Mouse (Mus musculus): ENCODE measurements around the gene Fam131b. TPM values are rescaled to one million over a fixed set of nuclear protein-coding genes. Genes with fewer than 3 reads are reported as not detected.

Fam131b gene
- polyA plus RNA-seq, 1 experiment from 2014 or later: 6.2 TPM

GRCm38 (mm10) chr6:42354076-42355019, 29.9 kb upstream of the Fam131b start:
- H3K9ac ChIP-seq (replicated peaks): no peak overlapping the region
- ATAC-seq (replicated peaks): no peak
- no peaks in the 10 kb centered on the region for H3K9me3 ChIP-seq
- peaks cover 22% of the 10 kb centered on the region for H3K4me1 ChIP-seq
- H3K27me3 ChIP-seq: no peaks in the 10 kb centered on the region
- no peak overlapping the region for H3K27ac ChIP-seq (replicated peaks)
- 50% methylated on average over 11 of the region's 11 CpGs for WGBS
- no peak overlapping the region for H3K4me3 ChIP-seq
- H3K4me2 ChIP-seq (replicated peaks): no peak overlapping the region
- H3K36me3 ChIP-seq: peaks cover 25% of the 10 kb centered on the region

- H3K9ac ChIP-seq (replicated peaks): no peak overlapping the region
- peaks cover 30% of the 10 kb centered on the region for H3K4me1 ChIP-seq
- peaks cover 16% of the 10 kb centered on the region for H3K36me3 ChIP-seq
- ATAC-seq (replicated peaks): no peak
- no peak overlapping the region for H3K27ac ChIP-seq (replicated peaks)
- no peak overlapping the region for H3K4me3 ChIP-seq
- no peak overlapping the region for H3K4me2 ChIP-seq (replicated peaks)
- no peaks in the 10 kb centered on the region for H3K9me3 ChIP-seq
- H3K27me3 ChIP-seq: no peaks in the 10 kb centered on the region
- 91% methylated on average over 8 of the region's 8 CpGs for WGBS
Observed at GRCm38 (mm10) chr6:42353180-42353579, 28.7 kb upstream of the Fam131b start.

- H3K4me3 ChIP-seq: no peak overlapping the region
- no peak overlapping the region for H3K4me2 ChIP-seq (replicated peaks)
- H3K9ac ChIP-seq (replicated peaks): no peak overlapping the region
- 98% methylated on average over 1 of the region's 1 CpGs for WGBS
- H3K27ac ChIP-seq (replicated peaks): no peak overlapping the region
- peaks cover 30% of the 10 kb centered on the region for H3K4me1 ChIP-seq
- no peaks in the 10 kb centered on the region for H3K9me3 ChIP-seq
- no peak for ATAC-seq (replicated peaks)
- H3K27me3 ChIP-seq: no peaks in the 10 kb centered on the region
- H3K36me3 ChIP-seq: peaks cover 12% of the 10 kb centered on the region
Observed at GRCm38 (mm10) chr6:42352486-42352846, 28.0 kb upstream of the Fam131b start.

GRCm38 (mm10) chr6:42351776-42352485, 27.5 kb upstream of the Fam131b start:
- H3K9ac ChIP-seq (replicated peaks): no peak overlapping the region
- 91% methylated on average over 7 of the region's 7 CpGs for WGBS
- H3K4me2 ChIP-seq (replicated peaks): no peak overlapping the region; the same call in 1 of the 2 replicates
- H3K4me1 ChIP-seq: peaks cover 30% of the 10 kb centered on the region
- no peaks in the 10 kb centered on the region for H3K27me3 ChIP-seq
- peaks cover 10% of the 10 kb centered on the region for H3K36me3 ChIP-seq
- no peaks in the 10 kb centered on the region for H3K9me3 ChIP-seq
- H3K27ac ChIP-seq (replicated peaks): no peak overlapping the region
- H3K4me3 ChIP-seq: no peak overlapping the region
- ATAC-seq (replicated peaks): no peak

- WGBS: 42% methylated on average over 13 of the region's 13 CpGs
Observed at GRCm38 (mm10) chr6:42350968-42351775, 26.7 kb upstream of the Fam131b start.

GRCm38 (mm10) chr6:42350021-42350967, 25.9 kb upstream of the Fam131b start:
- Histone ChIP-seq H3K9ac (replicated peaks) (peak overlapping the region; percentile 76), H3K4me1 (peaks cover 30% of the 10 kb centered on the region), H3K36me3 (no peaks in the 10 kb centered on the region), H3K4me2 (replicated peaks) (peak overlapping the region; percentile 78), H3K27ac (replicated peaks) (peak overlapping the region; percentile 86), H3K4me3 (peak overlapping the region; percentile 89), H3K9me3 (no peaks in the 10 kb centered on the region), H3K27me3 (no peaks in the 10 kb centered on the region)
- under 1% methylated on average over 71 of the region's 72 CpGs for WGBS
- peak; percentile 68 for ATAC-seq (replicated peaks)

More at GRCm38 (mm10) chr6:42350968-42351775, 26.7 kb upstream of the Fam131b start:
- Histone ChIP-seq H3K9me3 (no peaks in the 10 kb centered on the region), H3K4me2 (replicated peaks) (peak overlapping the region; percentile 78), H3K4me1 (peaks cover 30% of the 10 kb centered on the region), H3K9ac (replicated peaks) (peak overlapping the region; percentile 76), H3K36me3 (peaks cover 2% of the 10 kb centered on the region), H3K4me3 (peak overlapping the region; percentile 89), H3K27me3 (no peaks in the 10 kb centered on the region), H3K27ac (replicated peaks) (no peak overlapping the region)
- ATAC-seq (replicated peaks): peak; percentile 1; the same call in 1 of the 2 replicates

- peak within 1 kb of the TSS; percentile 86 for H3K27ac ChIP-seq (replicated peaks)
- peak within 1 kb of the TSS; percentile 78 for H3K4me2 ChIP-seq (replicated peaks)
- peaks cover 30% of the 10 kb centered on the region for H3K4me1 ChIP-seq
- under 1% methylated on average over 27 of the region's 36 CpGs for WGBS
- peak within 1 kb of the TSS; percentile 76 for H3K9ac ChIP-seq (replicated peaks)
- ATAC-seq (replicated peaks): peak; percentile 89
- no peaks in the 10 kb centered on the region for H3K27me3 ChIP-seq
- H3K36me3 ChIP-seq: no peaks in the 10 kb centered on the region
- peak within 1 kb of the TSS; percentile 89 for H3K4me3 ChIP-seq
- H3K9me3 ChIP-seq: no peaks in the 10 kb centered on the region
Observed at GRCm38 (mm10) chr6:42349426-42350020, 25.1 kb upstream of the Fam131b start, which contains the start of gene Zyx. Zyx (plus strand) TSS chr6:42349630.

- Histone ChIP-seq H3K4me2 (replicated peaks) (peak overlapping the region; percentile 78), H3K9me3 (no peaks in the 10 kb centered on the region), H3K9ac (replicated peaks) (peak overlapping the region; percentile 76), H3K36me3 (no peaks in the 10 kb centered on the region), H3K27ac (replicated peaks) (peak overlapping the region; percentile 86), H3K4me3 (peak overlapping the region; percentile 89), H3K4me1 (peaks cover 24% of the 10 kb centered on the region), H3K27me3 (no peaks in the 10 kb centered on the region)
- under 1% methylated on average over 11 of the region's 11 CpGs for WGBS
- ATAC-seq (replicated peaks): peak; percentile 44
Observed at GRCm38 (mm10) chr6:42349006-42349425, 24.6 kb upstream of the Fam131b start.

GRCm38 (mm10) chr6:42348281-42349005, 24.0 kb upstream of the Fam131b start:
- H3K27ac ChIP-seq (replicated peaks): no peak overlapping the region
- H3K9ac ChIP-seq (replicated peaks): no peak overlapping the region
- ATAC-seq (replicated peaks): no peak
- no peaks in the 10 kb centered on the region for H3K27me3 ChIP-seq
- peaks cover 20% of the 10 kb centered on the region for H3K4me1 ChIP-seq
- H3K36me3 ChIP-seq: no peaks in the 10 kb centered on the region
- H3K4me3 ChIP-seq: peak overlapping the region; percentile 89; the same call in 1 of the 2 replicates
- no peaks in the 10 kb centered on the region for H3K9me3 ChIP-seq
- H3K4me2 ChIP-seq (replicated peaks): peak overlapping the region; percentile 78
- 31% methylated on average over 12 of the region's 12 CpGs for WGBS

GRCm38 (mm10) chr6:42344255-42344654, 19.8 kb upstream of the Fam131b start:
- H3K4me1 ChIP-seq: peaks cover 7% of the 10 kb centered on the region; the same call in 1 of the 2 replicates
- no peak overlapping the region for H3K4me2 ChIP-seq (replicated peaks)
- H3K4me3 ChIP-seq: no peak overlapping the region
- no peaks in the 10 kb centered on the region for H3K36me3 ChIP-seq
- no peaks in the 10 kb centered on the region for H3K27me3 ChIP-seq
- H3K27ac ChIP-seq (replicated peaks): no peak overlapping the region
- no peaks in the 10 kb centered on the region for H3K9me3 ChIP-seq
- WGBS: 88% methylated on average over 1 of the region's 1 CpGs
- ATAC-seq (replicated peaks): no peak
- no peak overlapping the region for H3K9ac ChIP-seq (replicated peaks)

All from forebrain, embryonic 15.5 days (tissue).